Mouse (Mus musculus): ENCODE results near the gene Vrk1. TPM values are rescaled to one million over a fixed set of nuclear protein-coding genes. Genes with fewer than 3 reads are reported as not detected.

Gene Vrk1
- total RNA-seq, 2 experiments from 2014 or later, result 18.7 to 21.3 TPM

DNA sequence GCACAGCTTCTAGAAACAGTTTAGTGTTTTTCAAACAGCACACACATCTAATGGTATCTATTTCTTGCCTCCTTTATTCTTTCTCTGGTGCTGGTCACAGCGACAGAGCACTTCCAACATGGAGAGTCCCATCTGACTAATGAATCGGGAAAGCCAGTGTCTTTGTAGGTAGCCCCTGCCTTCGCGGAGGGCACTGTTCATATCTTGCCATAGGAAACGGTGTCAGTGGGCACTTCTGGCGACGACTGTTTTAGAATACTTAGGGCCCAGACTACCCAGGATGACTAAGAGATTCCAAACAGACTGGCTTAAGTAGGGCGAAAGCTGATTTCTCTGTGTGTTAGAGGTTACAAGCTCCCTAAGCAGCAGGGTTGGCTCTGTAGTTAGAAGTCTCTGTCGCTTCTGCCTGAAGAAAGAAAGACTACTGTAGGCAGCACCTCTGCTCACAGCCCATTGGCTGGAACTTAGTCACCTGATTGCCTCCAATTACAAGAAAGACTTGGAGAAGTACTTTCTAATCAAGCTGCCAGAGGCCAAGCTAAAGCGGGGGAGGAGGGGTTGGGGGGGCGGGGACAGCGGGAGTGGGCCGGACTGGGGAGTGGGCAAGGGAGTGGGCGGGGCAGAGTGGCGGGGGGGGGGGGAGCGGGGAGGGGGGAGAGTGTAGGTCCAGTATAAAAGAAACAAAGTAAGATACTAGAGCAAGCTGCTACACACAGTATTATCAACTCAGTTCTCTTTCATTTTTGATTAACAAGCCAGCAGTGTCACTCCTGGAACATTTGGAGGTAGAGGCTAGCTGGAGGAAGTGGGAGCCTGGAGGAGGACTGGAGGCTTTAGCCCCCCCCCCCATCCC lies 28.7 kb upstream of the Vrk1 start:
- no peak for TF ChIP-seq CTCF (conservative IDR thresholded peaks at IDR 0.05)
- peak overlapping the region; percentile 43; the same call in 1 of the 2 replicates for H3K27ac ChIP-seq
- H3K4me3 ChIP-seq, result no peak overlapping the region
- no peak for DNase-seq (ENCODE audit: low spot score in 2 of 2)

DNA sequence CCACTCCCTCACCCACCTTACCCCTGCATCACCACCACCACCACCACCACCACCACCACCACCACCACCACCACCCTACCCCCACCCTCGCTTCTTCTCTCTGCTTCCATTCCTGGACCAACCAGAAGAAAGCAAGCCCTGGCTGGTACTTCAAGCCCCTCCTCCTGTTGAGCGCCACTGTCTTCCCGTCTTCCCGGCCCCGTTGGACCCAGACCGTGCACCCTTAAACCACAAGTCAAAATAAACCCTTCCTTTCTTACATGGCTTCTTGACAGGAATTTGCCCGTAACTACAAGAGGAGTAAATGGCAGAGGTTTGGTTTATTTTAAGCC lies 28.1 kb upstream of the Vrk1 start:
- no peak for DNase-seq (ENCODE audit: low spot score in 2 of 2)
- no peak overlapping the region for H3K4me3 ChIP-seq
- peak overlapping the region; percentile 94 for H3K27ac ChIP-seq
- no peak for TF ChIP-seq CTCF (conservative IDR thresholded peaks at IDR 0.05)

DNA sequence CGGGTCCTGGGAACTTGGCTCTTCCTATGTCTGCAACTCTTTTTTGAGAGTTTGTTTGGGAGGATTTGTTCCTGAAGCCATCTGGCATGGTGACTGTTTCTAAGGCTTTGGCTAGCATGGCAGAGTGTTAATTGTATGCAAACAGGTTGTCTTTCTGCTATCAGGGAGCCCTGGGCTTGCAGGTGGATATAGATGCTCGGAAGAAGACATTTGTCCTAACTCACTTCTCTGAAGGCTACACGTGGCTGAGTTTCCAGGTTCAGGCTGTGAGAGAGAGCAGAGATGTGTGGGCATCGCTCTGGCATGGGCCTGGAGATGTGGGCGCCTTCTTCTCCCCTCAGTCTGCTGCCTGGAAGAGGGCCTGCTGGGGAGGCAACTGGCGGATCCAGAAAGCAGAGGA lies 27.4 kb upstream of the Vrk1 start:
- peak overlapping the region; percentile 94 for H3K27ac ChIP-seq
- no peak overlapping the region for H3K4me3 ChIP-seq
- TF ChIP-seq CTCF (conservative IDR thresholded peaks at IDR 0.05), result no peak
- DNase-seq (ENCODE audit: low spot score in 2 of 2), result peak; percentile 55 to 71

DNA sequence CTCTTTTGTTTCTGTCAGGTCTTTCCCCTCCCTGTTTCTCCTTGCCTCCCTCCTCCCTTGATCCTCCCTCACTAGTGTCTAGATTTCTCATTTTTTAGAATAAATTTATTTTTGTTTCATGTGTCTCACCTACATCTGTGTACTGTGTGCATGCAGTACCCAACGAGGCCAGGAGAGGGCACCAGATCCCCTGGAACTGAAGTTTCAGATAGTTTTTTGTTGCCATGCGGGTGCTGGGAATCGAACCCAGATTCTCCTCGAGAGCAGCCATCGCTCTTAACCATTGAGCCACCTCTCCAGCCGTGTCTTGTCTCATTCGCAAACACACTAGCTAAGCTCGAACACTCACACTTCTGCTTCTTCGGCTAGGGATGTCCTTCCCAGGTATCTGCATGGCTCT lies 26.5 kb upstream of the Vrk1 start:
- no peak for DNase-seq (ENCODE audit: low spot score in 2 of 2)
- peak overlapping the region; percentile 94 for H3K27ac ChIP-seq
- TF ChIP-seq CTCF (conservative IDR thresholded peaks at IDR 0.05), result peak; percentile 70
- no peak overlapping the region for H3K4me3 ChIP-seq

DNA sequence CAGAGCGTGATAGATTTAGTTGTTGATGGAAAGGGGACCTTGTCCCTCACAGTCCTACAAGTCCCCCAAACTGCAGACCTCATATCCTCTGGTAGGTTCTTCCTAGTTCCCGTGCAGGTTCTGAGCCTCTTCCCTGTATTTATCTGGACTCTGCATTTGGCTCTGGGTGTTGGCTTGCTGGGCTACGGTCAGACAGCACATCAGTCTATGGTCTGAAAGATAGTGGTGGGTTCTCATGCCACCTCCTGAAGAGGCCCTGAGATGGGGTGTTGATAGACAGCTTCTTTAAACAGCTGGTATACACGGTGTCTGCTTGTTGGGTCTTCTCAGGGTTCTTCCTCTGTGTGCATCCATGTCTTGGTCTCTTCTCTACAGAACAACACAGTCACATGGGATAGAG lies 21.6 kb upstream of the Vrk1 start:
- no peak for DNase-seq (ENCODE audit: low spot score in 2 of 2)
- no peak overlapping the region for H3K4me3 ChIP-seq
- TF ChIP-seq CTCF (conservative IDR thresholded peaks at IDR 0.05), result no peak
- H3K27ac ChIP-seq, result no peak overlapping the region

DNA sequence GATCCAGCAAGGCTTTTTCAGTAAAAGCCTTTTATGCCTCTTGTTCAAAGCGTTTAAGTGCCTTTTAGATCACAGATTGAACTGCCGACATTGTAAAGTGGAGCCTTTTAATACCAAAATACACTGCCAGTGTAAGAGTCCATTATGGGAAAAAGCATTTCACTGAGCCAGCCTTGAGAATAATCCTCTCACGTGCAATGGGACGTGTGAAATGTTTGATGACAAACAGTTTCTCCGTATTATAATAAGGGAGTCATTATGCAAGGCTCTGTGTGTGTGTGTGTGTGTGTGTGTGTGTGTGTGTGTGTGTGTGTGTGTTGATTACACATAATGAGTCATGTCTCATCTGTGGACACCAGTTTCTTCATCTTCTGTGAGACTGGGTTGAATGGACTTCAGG lies 17.3 kb upstream of the Vrk1 start:
- H3K27ac ChIP-seq, result peak overlapping the region; percentile 28; the same call in 1 of the 2 replicates
- no peak overlapping the region for H3K4me3 ChIP-seq
- no peak for DNase-seq (ENCODE audit: low spot score in 2 of 2)
- TF ChIP-seq CTCF (conservative IDR thresholded peaks at IDR 0.05), result no peak

DNA sequence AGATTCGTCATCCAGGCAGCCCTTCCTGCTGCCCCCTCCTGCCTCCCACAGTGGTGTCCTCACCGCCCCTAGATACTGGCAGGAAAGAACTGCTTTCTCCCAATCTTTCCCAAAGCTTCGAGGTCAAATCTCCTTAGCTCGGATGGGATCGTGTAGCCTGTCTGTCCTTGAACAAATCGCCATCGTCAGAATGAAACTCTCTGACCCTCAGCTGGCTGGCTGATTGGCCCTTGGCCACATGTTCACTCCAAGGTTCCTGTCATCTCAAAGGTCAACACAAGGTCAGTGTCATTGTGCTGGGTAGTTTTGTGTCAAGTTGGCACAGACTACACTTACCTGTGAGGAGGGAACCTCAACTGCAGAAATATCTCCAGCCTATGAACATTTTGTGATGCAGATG lies 16.7 kb upstream of the Vrk1 start:
- no peak for TF ChIP-seq CTCF (conservative IDR thresholded peaks at IDR 0.05)
- H3K27ac ChIP-seq, result no peak overlapping the region
- no peak for DNase-seq (ENCODE audit: low spot score in 2 of 2)
- no peak overlapping the region for H3K4me3 ChIP-seq

DNA sequence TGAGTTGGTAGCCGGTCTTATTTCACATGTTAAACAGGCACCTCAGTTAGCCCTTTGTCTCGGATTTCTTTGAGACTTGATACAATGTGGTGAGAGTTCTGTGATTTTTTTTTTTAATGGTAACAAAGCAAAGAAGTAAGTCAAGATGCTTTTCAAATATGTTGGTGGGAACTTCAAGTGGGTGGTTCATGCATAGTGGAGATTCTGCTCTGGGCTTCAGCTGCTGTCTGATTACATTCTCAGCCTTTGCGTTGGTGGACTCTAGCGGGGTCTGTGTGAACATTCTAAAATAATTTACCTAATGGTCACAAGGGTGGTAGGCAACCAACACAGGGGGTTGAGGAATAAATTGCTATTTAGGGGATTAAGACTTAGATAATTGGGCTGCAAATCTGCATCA lies 14.1 kb upstream of the Vrk1 start:
- TF ChIP-seq CTCF (conservative IDR thresholded peaks at IDR 0.05), result no peak

DNA sequence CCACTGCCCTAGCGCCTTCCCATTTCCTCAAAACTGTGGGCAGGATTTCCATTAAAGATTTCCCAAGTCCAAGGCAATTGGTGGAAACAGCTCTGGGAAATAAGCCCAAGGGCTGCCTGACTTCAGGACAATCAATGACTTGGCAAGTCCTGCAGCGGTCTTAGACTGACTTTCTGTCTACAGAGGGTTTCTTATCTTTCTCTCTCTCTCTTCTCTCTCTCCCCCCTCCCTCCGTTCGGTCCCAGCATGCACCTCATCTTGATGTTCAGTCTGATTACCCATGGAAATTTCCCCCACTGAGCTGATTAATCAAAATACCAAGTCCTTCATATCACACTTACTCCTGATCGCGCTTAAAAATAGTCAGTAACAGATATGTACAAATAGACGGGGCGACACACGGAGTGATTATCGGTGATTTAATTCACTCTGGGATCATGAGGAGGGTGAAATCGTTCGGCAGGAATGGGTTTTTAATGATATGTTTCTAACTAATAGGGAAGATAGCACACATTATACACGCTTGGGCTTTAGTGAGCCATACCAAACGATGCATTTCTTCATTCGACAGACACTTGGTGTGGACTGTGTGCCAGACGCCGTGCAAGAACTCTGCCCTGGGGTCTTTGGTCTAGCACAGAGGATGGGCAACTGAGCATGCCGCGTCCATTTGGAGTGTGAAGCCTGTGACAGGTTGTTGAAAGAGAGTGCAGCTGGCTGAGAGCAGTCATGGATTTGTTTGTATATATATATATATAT lies 12.8 kb upstream of the Vrk1 start:
- DNase-seq (ENCODE audit: low spot score in 2 of 2), result no peak
- Histone ChIP-seq H3K4me3 (no peak overlapping the region), H3K27ac (peak overlapping the region; percentile 41; the same call in 1 of the 2 replicates)
- no peak for TF ChIP-seq CTCF (conservative IDR thresholded peaks at IDR 0.05)

More for the DNA sequence above, 14.1 kb upstream of the Vrk1 start:
- Histone ChIP-seq H3K27ac (peak overlapping the region; percentile 69), H3K4me3 (no peak overlapping the region)
- DNase-seq (ENCODE audit: low spot score in 2 of 2), result peak in 1 of 2 experiments; percentile 28

DNA sequence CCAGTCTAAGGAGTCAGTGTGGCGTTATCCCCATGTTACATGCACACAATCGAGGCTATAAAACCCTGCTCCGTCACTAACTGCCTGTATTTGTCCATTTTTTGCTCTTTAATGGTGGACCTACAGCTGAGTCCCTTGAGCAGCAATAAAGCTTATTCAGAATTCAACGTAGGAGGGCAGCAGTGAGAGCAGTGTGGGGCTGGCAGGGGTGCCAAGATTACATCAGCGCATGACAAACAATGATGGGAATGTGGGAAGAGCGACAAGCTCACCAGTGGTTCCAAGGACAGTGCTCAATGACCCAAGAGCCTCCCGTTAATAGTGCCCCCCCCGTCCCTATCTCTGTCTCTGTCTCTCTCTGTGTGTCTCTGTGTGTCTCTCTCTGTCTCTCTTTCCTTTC lies 8.3 kb upstream of the Vrk1 start:
- TF ChIP-seq CTCF (conservative IDR thresholded peaks at IDR 0.05), result peak; percentile 60
- peak in 1 of 2 experiments; percentile 49 for DNase-seq (ENCODE audit: low spot score in 2 of 2)
- H3K27ac ChIP-seq, result no peak overlapping the region
- no peak overlapping the region for H3K4me3 ChIP-seq

DNA sequence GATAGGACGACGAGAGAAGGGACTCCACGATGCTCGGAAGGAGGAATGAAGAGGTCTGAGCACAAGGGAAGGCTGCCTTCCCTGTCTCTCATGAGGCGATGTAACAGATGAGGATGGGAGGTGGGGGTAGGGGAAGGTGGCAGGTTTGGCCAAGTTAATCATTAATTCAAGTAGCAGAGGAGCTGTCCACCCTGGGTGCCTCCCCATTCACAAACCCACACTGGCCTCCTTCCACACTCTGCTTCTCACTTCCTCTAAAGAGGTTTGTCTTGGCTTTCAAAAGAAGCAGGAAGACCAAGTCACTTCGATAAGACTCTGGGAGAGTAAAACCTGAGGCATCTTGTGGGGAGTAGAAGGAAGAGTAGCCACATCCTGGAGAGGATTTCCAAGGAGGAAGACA lies 5.3 kb upstream of the Vrk1 start:
- no peak overlapping the region for H3K4me3 ChIP-seq
- TF ChIP-seq CTCF (conservative IDR thresholded peaks at IDR 0.05), result no peak
- DNase-seq (ENCODE audit: low spot score in 2 of 2), result no peak
- no peak overlapping the region for H3K27ac ChIP-seq

DNA sequence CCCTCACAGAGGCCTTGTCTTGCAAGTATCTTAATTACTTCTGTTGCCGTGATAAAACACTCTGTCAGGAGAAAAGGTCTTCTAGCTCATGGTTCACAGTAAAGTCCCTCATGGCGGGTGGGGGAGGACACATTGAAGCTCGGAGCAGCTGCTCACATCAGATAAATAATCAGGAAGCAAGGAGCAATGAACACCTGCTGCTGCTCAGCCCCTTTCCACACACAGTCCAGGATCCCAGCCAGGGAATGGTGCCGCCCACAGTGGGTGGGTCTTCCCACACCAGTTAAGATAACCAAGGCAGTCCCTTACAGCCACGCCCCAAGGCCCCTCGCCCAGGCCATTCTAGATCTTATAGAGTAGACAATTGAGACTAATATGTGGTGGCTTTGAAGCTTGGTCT lies 3.8 kb upstream of the Vrk1 start:
- TF ChIP-seq CTCF (conservative IDR thresholded peaks at IDR 0.05), result no peak
- H3K27ac ChIP-seq, result no peak overlapping the region
- no peak overlapping the region for H3K4me3 ChIP-seq
- no peak for DNase-seq (ENCODE audit: low spot score in 2 of 2)

DNA sequence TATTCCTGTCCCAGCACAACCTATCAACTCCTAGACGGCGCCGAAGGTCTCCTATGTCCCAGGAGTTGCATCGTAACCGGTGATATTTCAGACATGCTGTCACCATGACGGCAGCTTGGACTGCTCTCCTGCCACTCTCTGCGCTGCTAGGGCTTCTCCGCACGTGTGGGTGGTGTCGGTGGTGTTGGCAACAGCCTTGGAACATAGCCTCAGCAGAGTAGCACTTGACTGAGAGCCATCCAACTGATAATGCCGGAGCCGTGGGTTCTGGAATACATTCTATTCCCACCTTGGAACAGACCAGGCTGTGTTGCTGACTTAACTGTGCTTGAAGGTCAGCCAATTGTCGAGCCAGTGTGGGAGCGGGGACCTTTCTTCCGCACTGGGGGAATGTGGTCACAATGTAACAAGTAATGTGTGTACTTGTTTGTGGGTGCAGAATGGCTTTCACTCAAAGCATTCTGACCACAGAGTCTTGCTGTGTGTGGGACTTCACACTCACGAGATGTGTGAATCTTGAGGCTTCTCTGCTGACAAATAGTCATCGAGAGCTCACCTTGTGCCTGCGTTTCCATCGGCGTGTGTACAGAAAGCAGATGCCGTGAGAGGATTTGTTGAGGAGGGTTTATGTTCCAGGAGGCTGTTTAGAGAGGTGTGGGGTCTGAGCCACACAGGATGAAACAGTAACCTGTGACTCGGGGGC lies 1.5 kb upstream of the Vrk1 start:
- H3K27ac ChIP-seq, result peak overlapping the region; percentile 87
- H3K4me3 ChIP-seq, result no peak overlapping the region
- DNase-seq (ENCODE audit: low spot score in 2 of 2), result peak; percentile 65 to 79
- TF ChIP-seq CTCF (conservative IDR thresholded peaks at IDR 0.05), result no peak

Data from layer of hippocampus, adult 2 months (tissue).